Mouse (Mus musculus): Measurements from ENCODE around the gene Fam83e.

Fam83e gene

DNA sequence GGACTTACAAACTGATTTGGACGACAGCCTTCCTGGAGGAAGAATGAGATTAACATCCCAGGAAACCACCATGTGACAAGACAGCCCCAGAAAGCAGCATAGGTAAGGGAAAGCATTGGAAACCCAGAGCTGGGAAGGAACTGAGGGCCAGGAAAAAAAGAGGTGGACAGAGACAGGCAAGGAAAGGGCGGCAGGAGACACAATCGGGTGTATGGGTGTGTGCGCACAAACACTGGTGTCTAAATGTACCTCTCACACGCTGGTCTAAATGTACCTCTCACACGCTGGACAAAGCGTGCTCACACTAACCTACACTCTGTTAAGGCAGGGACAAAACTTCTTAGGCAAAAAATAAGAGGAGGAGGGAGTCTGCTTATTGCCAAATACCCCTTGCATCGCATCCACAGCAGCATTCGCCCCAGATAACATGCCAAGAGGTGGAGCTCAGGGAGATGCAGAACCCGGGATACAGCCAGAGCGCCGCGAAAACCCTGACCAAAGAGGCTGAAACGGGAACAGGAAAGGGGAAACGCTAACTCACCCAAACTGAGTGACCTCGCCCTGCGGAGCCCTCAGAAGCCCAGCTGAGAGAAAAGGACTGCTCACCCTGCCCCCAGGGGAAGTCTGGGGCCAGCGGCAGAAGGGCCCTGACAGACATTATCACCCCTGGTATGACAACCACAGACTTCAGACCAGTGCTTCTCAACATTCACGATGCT is 5.1 kb upstream of the Fam83e start:
- peak in 1 of 2 experiments; percentile 18 for DNase-seq

DNA sequence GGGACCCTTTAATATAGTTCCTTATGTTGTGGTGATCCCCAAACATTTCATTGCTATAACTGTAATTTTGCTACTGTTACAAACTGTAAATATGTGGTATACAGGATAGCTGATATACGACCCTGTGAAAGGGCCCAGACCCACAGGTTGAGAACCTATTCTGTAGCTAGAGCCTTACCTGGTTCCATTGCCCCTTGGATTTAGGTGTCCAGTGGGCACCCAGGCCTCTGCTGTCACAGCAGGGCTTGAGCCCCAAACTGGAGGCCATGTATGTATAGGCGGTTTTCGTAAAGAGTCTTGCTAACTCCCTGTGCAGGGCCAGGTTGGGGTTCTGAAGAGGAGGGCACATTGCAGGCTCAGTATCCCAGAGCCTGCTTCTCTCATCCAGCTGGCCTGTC is 4.6 kb upstream of the Fam83e start:
- DNase-seq: peak in 1 of 2 experiments; percentile 7

DNA sequence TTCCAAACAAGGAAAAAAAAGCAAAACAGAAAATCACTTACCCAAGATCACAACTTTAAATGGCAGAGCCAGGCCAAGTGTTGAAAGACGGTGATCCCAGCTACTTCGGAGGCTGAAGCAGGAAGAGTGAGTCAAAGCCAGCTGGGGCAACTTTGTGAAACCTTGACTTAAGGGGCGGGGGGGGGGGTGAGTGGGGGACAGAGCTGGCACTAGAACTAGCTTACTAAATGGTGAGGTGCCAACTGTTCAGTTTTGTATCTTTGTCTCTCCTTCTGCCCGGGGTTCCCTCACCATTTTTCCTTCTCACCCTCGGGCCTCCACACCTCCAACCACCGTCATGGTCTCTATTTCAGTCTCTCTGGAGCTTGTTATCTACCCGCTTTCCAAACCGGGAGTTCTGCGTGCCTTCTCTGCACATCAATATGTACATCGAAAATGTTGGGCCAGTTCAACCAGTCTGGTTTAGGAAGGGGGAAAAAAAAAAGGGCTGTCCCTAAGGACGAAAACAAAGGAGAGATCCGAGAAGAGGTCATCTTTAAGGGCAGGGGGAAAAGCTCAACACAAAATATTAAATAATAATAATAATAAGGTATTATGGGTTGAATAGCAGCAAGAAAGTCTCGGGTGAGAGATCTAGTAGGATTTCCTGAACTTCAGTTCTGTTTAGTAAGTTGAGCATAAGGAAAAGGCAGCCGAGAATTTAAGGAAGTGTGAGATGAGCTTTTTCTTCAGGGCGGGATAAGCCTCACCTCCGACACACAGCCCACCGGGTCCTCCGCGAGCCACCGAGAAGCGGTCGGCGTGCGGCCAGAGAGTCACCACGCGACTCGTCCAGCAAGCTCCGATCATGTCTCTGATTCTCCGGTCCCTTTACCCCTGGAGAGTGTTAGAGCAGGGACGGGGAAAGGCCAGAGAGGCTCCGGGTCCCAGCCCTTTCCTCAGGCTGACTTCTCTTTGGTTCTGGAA is 3.8 kb upstream of the Fam83e start:
- DNase-seq: no peak

DNA sequence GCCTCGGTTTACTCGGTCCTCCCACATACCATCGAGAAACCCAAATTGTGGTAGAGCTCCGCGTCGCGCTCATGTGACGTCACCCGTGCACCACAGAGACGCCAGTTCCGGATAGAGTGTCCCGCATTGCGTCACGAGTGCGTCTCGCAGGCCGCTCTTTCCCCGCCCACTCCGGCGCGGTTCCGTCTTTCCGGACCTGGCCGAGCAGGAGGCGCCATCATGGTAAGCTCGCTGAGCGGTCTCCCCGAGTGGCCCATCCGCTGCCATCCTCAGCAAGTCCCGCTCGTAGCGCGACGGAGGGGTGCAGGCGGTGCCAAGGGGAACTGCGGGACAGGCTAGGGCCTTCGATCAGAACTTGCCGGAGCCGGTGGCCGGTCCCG is 3.1 kb upstream of the Fam83e start, which contains the start of gene Sphk2:
Sphk2 (minus strand) TSS at position 85 of the 380 bp plus-strand sequence.
- DNase-seq: peak; percentile 99

GRCm38 (mm10) chr7:45718331-45718730 is 2.7 kb upstream of the Fam83e start:
- DNase-seq: no peak

DNA sequence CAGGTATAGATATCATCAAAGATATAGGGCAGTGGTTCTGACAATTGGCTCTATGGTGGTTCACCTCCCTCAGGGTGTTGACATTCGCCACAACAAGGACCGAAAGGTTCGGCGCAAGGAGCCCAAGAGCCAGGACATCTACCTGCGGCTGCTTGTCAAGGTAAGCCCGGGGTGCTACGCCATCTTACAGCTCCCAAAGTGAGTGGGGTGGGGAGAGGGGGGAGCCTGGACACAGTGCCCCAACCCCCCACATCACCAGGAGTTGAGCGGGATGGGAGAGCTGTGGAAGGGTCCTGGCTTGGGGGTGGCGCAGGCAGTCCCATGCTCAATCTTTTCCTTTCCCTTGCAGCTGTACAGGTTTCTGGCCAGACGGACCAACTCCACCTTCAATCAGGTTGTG is 1.8 kb upstream of the Fam83e start:
- no peak for DNase-seq

GRCm38 (mm10) chr7:45719738-45720412 is 1.1 kb upstream of the Fam83e start:
- DNase-seq: no peak

DNA sequence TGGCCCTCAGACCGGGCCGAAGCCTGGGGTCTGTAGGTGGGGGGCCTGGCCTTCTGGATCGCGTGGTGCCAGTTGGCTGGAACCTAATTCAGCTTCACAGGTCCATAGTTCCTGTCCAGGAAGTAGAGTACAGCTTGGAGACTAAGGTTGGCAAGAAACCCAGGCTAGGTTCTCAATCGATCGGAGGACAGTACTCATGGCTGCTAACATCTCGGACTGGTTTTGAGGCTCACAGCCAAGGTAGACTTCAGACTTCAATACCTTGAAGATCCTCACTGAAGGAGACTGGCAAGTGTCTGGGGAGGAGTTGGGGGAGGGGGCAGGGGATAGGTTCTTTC is 191 bp downstream of the Fam83e start:
- peak in 1 of 2 experiments; percentile 41 for DNase-seq

DNA sequence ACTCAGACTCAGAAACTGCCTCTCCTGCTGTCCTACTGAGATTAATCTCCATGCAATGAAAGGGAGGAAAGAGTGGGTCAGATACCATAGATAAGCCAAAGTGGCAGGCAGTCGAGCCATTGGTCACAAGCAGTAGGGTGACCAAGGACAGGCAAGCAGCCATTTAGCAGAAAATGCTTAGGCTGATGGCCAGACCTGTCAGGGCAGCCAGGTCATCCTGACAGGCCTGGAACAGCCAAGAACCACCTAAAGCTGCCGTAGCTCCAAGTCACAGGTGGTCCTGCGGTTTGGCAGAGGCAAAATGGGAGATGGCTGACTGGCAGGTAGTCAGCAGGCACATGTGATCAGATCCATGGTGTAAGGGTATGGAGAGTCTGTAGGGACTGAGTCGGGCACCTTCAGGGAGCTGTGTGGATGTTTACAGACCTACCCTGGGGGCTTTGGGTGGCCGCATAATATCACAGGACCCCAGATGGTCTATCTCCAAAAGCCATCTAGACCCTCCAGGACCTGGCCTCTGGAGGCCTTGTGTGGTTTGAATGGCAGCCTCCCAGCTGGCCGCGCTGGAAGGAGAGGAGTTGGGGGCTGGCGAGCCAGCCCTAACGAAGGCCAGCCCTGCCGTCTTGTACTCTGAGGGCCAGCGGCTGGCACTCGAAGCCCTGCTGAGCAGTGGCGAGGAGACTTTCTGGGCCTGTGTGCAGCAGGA is 783 bp downstream of the Fam83e start:
- DNase-seq: peak; percentile 77 to 80

- DNase-seq: peak; percentile 62 to 66
Measured at GRCm38 (mm10) chr7:45722348-45722713, 1.3 kb downstream of the Fam83e start.

GRCm38 (mm10) chr7:45723301-45723700 is 2.3 kb downstream of the Fam83e start:
- DNase-seq: peak in 1 of 2 experiments; percentile 29

GRCm38 (mm10) chr7:45723781-45724180 is 2.8 kb downstream of the Fam83e start:
- no peak for DNase-seq

GRCm38 (mm10) chr7:45725151-45725550 is 4.1 kb downstream of the Fam83e start:
- DNase-seq: peak in 1 of 2 experiments; percentile 30

- peak in 1 of 2 experiments; percentile 49 for DNase-seq
Measured at GRCm38 (mm10) chr7:45725713-45726112, 4.7 kb downstream of the Fam83e start, which contains the start of gene Spaca4. Spaca4 (minus strand) TSS chr7:45725813.

DNA sequence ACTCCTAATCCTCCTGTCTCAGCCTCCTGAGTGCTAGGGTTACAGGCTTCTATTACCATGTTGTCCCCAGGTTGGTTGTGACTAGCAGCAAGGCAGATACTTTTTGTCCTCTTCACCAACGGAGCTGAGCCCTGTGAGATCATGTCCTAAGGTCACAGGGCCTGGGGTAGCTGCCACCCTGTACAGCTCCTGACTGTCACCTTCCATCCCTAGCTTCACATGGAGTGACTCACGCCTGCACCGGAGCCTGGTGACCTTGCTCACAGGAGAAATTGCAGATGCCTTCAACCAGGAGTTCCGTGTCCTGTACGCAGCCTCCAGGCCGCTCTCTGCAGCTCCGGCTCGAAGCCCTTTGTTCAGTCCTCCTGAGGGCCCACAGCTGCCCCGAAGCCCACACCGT is 5.4 kb downstream of the Fam83e start:
- no peak for DNase-seq

GRCm38 (mm10) chr7:45727625-45728024 is 6.6 kb downstream of the Fam83e start:
- DNase-seq: no peak

DNA sequence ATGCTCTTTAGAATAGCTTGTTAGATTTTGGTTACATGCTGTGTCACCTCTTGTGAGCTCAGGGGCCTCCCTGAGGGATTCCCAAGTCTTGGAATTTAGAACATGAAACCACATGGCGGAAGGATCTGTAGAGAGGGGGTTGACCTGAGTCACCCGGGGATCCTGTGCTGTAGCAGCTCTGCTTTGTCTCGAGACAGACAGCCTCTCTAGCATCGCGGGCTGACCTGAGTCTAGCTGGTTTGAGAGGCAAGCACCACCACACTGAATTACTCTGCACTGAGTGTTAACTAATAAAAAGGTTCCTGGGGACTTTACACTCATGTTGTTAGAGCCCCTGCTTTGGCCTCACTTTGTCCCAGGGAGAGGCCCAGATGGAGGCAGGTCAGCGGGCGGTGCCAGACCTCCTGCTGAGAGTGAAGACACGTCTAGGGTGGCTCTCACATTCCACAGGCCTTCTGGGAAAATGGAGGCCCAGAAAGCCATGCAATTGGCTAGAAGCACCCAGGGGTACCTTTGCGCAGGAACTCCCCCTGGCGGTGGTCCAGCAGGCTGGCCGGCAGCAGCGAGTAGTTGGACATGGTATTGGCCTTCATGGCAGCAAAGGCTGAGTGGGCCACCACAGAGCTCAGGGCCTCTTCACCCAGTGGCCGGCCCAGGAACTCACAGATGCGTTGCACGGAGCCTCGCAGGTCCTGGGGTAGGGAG is 9.9 kb downstream of the Fam83e start:
- peak; percentile 70 to 75 for DNase-seq

- no peak for DNase-seq
Measured at GRCm38 (mm10) chr7:45733477-45733876, 12.5 kb downstream of the Fam83e start.

DNA sequence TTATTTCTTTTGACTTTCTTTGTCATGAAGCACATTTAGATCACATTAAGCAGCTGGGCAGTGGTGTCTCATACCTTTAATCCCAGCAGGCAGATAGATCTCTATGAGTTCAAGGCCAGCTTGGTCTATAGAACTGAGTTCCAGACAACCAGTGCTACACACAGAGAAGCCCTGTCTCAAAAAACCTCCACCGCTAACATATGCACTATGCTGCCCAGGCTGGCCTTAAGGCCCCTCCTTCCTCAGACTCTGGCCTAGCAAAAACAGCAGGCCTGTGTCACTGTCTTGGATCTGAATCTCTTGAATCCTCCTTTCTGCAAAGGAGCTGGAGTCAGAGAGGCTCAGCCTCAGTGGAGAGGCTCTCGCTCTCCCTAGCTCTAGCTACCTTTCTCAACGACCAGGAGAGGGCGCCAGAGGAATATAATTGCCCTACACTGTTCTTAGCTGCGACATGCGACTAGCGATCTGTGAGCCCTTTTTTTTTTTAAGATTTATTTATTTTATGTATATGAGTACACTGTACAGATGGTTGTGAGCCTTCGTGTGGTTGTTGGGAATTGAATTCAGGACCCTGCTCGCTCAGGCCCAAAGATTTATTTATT is 18.3 kb downstream of the Fam83e start:
- DNase-seq: peak; percentile 92 to 93

DNA sequence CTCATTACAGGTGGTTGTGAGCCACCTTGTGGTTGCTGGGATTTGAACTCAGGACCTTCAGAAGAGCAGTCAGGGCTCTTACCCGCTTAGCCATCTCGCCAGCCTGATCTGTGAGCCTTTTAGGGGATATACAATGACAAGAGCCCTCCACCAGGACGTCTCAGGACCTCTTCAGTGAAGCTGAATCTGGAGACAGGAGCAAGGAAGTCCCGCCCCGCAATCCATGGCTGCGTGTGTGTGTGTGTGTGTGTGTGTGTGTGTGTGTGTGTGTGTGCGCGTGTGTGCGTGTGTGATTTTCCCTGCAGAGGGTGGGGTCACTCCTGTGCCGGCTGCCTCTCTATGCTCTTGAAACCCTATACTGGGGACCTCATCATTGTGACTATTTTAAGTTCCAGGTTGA is 18.8 kb downstream of the Fam83e start:
- DNase-seq: no peak

- no peak for DNase-seq
Measured at GRCm38 (mm10) chr7:45741308-45741707, 20.3 kb downstream of the Fam83e start.
